Mouse (Mus musculus): Measurements from ENCODE around the gene Pigm. TPM values are rescaled to one million over a fixed set of nuclear protein-coding genes. Genes with fewer than 3 reads are reported as not detected.

Gene Pigm
- polyA plus RNA-seq, 1 experiment from 2014 or later: 9.9 TPM

- H3K9ac ChIP-seq: no peak overlapping the region
- no peaks in the 10 kb centered on the region; the same call in 1 of the 2 replicates for H3K4me1 ChIP-seq (ENCODE audit: insufficient read depth)
- no peak overlapping the region for H3K27ac ChIP-seq (ENCODE audit: low read depth)
- H3K36me3 ChIP-seq (ENCODE audit: insufficient read depth): no peaks in the 10 kb centered on the region
- no peak for ATAC-seq (ENCODE audit: insufficient read depth)
- H3K4me2 ChIP-seq: no peak overlapping the region
- H3K27me3 ChIP-seq (ENCODE audit: insufficient read depth, low read length): no peaks in the 10 kb centered on the region; the same call in 1 of the 2 replicates
- TF ChIP-seq CTCF (IDR thresholded peaks at IDR 0.05; ENCODE audit: low read depth): no peak
- H3K4me3 ChIP-seq (ENCODE audit: low read depth, low read length): no peak overlapping the region
- H3K9me3 ChIP-seq (ENCODE audit: low read depth, low read length): no peaks in the 10 kb centered on the region
- WGBS: 67% methylated on average over 1 of the region's 1 CpGs
- DNase-seq: no peak
These were observed 50.1 kb downstream of the Pigm start for GRCm38 (mm10) chr1:172426419-172426818.

GRCm38 (mm10) chr1:172427841-172428240 is 51.5 kb downstream of the Pigm start:
- TF ChIP-seq CTCF (IDR thresholded peaks at IDR 0.05; ENCODE audit: low read depth): no peak
- no peaks in the 10 kb centered on the region; the same call in 1 of the 2 replicates for H3K27me3 ChIP-seq (ENCODE audit: insufficient read depth, low read length)
- peaks cover 5% of the 10 kb centered on the region; the same call in 1 of the 2 replicates for H3K4me1 ChIP-seq (ENCODE audit: insufficient read depth)
- no peak overlapping the region for H3K4me3 ChIP-seq (ENCODE audit: low read depth, low read length)
- H3K27ac ChIP-seq (ENCODE audit: low read depth): no peak overlapping the region
- ATAC-seq (ENCODE audit: insufficient read depth) (no peak), DNase-seq (no peak)
- H3K9me3 ChIP-seq (ENCODE audit: low read depth, low read length): no peaks in the 10 kb centered on the region
- 82% methylated on average over 3 of the region's 3 CpGs for WGBS
- no peak overlapping the region for H3K4me2 ChIP-seq
- H3K36me3 ChIP-seq (ENCODE audit: insufficient read depth): no peaks in the 10 kb centered on the region
- no peak overlapping the region for H3K9ac ChIP-seq

- Histone ChIP-seq H3K4me2 (no peak overlapping the region), H3K27me3 (ENCODE audit: insufficient read depth, low read length) (no peaks in the 10 kb centered on the region; the same call in 1 of the 2 replicates), H3K4me1 (ENCODE audit: insufficient read depth) (peaks cover 6% of the 10 kb centered on the region; the same call in 1 of the 2 replicates), H3K36me3 (ENCODE audit: insufficient read depth) (no peaks in the 10 kb centered on the region), H3K9ac (no peak overlapping the region), H3K9me3 (ENCODE audit: low read depth, low read length) (no peaks in the 10 kb centered on the region), H3K4me3 (ENCODE audit: low read depth, low read length) (no peak overlapping the region), H3K27ac (ENCODE audit: low read depth) (no peak overlapping the region)
- 32% methylated on average over 1 of the region's 1 CpGs for WGBS
- DNase-seq (no peak), ATAC-seq (ENCODE audit: insufficient read depth) (no peak)
- TF ChIP-seq CTCF (IDR thresholded peaks at IDR 0.05; ENCODE audit: low read depth): no peak
These were observed 52.3 kb downstream of the Pigm start for GRCm38 (mm10) chr1:172428614-172429013.

GRCm38 (mm10) chr1:172430731-172431220 is 54.4 kb downstream of the Pigm start:
- Histone ChIP-seq H3K9me3 (ENCODE audit: low read depth, low read length) (no peaks in the 10 kb centered on the region), H3K9ac (no peak overlapping the region), H3K36me3 (ENCODE audit: insufficient read depth) (no peaks in the 10 kb centered on the region), H3K4me3 (ENCODE audit: low read depth, low read length) (no peak overlapping the region), H3K27ac (ENCODE audit: low read depth) (no peak overlapping the region), H3K4me2 (no peak overlapping the region), H3K4me1 (ENCODE audit: insufficient read depth) (peaks cover 6% of the 10 kb centered on the region; the same call in 1 of the 2 replicates), H3K27me3 (ENCODE audit: insufficient read depth, low read length) (no peaks in the 10 kb centered on the region; the same call in 1 of the 2 replicates)
- ATAC-seq (ENCODE audit: insufficient read depth): no peak
- 50% methylated on average over 9 of the region's 9 CpGs for WGBS
- TF ChIP-seq CTCF (IDR thresholded peaks at IDR 0.05; ENCODE audit: low read depth): no peak
- DNase-seq: no peak

- peaks cover 6% of the 10 kb centered on the region; the same call in 1 of the 2 replicates for H3K4me1 ChIP-seq (ENCODE audit: insufficient read depth)
- peak; percentile 54 for DNase-seq
- H3K27me3 ChIP-seq (ENCODE audit: insufficient read depth, low read length): no peaks in the 10 kb centered on the region
- H3K4me2 ChIP-seq: no peak overlapping the region
- no peak overlapping the region for H3K9ac ChIP-seq
- no peak overlapping the region for H3K27ac ChIP-seq (ENCODE audit: low read depth)
- TF ChIP-seq CTCF (IDR thresholded peaks at IDR 0.05; ENCODE audit: low read depth): no peak
- 9% methylated on average over 4 of the region's 4 CpGs for WGBS
- H3K4me3 ChIP-seq (ENCODE audit: low read depth, low read length): no peak overlapping the region
- H3K9me3 ChIP-seq (ENCODE audit: low read depth, low read length): no peaks in the 10 kb centered on the region
- ATAC-seq (ENCODE audit: insufficient read depth): peak; percentile 82
- H3K36me3 ChIP-seq (ENCODE audit: insufficient read depth): no peaks in the 10 kb centered on the region
These were observed 55.7 kb downstream of the Pigm start for GRCm38 (mm10) chr1:172431836-172432586.

GRCm38 (mm10) chr1:172432587-172432955 is 56.2 kb downstream of the Pigm start:
- H3K36me3 ChIP-seq (ENCODE audit: insufficient read depth): no peaks in the 10 kb centered on the region
- H3K4me3 ChIP-seq (ENCODE audit: low read depth, low read length): no peak overlapping the region
- no peak for TF ChIP-seq CTCF (IDR thresholded peaks at IDR 0.05; ENCODE audit: low read depth)
- H3K9ac ChIP-seq: no peak overlapping the region
- WGBS: 62% methylated on average over 3 of the region's 3 CpGs
- no peak overlapping the region for H3K27ac ChIP-seq (ENCODE audit: low read depth)
- no peaks in the 10 kb centered on the region for H3K9me3 ChIP-seq (ENCODE audit: low read depth, low read length)
- H3K27me3 ChIP-seq (ENCODE audit: insufficient read depth, low read length): no peaks in the 10 kb centered on the region
- peaks cover 6% of the 10 kb centered on the region; the same call in 1 of the 2 replicates for H3K4me1 ChIP-seq (ENCODE audit: insufficient read depth)
- DNase-seq: no peak
- ATAC-seq (ENCODE audit: insufficient read depth): no peak
- no peak overlapping the region for H3K4me2 ChIP-seq

- ATAC-seq (ENCODE audit: insufficient read depth) (no peak), DNase-seq (no peak)
- Histone ChIP-seq H3K27me3 (ENCODE audit: insufficient read depth, low read length) (no peaks in the 10 kb centered on the region), H3K36me3 (ENCODE audit: insufficient read depth) (no peaks in the 10 kb centered on the region), H3K4me1 (ENCODE audit: insufficient read depth) (peaks cover 6% of the 10 kb centered on the region; the same call in 1 of the 2 replicates), H3K27ac (ENCODE audit: low read depth) (no peak overlapping the region), H3K4me3 (ENCODE audit: low read depth, low read length) (no peak overlapping the region), H3K9ac (no peak overlapping the region), H3K4me2 (no peak overlapping the region), H3K9me3 (ENCODE audit: low read depth, low read length) (no peaks in the 10 kb centered on the region)
- WGBS: 56% methylated on average over 20 of the region's 20 CpGs
- TF ChIP-seq CTCF (IDR thresholded peaks at IDR 0.05; ENCODE audit: low read depth): no peak
These were observed 56.9 kb downstream of the Pigm start for GRCm38 (mm10) chr1:172433012-172433850.

Other genes starting within 250 kb of the Pigm start
- gene Pex19, start 249.8 kb upstream of the Pigm start, polyA plus RNA-seq (2014; fragmentation: Nextera tagmentation; extraction: Ambion mirVana): 110 and 112 TPM in 2 replicates
- gene Dcaf8, start 228.5 kb upstream of the Pigm start, polyA plus RNA-seq (2014; fragmentation: Nextera tagmentation; extraction: Ambion mirVana): 108 and 111 TPM in 2 replicates
- gene Pea15a, start 169.7 kb upstream of the Pigm start, polyA plus RNA-seq (2014; fragmentation: Nextera tagmentation; extraction: Ambion mirVana): 128 and 140 TPM in 2 replicates
- 5.0 and 5.9 TPM in 2 replicates for gene Casq1, start 156.7 kb upstream of the Pigm start, polyA plus RNA-seq (2014; fragmentation: Nextera tagmentation; extraction: Ambion mirVana)
- not detected in 2 replicates for gene Atp1a4, start 118.1 kb upstream of the Pigm start, polyA plus RNA-seq (2014; fragmentation: Nextera tagmentation; extraction: Ambion mirVana)
- gene Igsf8, start 114.9 kb upstream of the Pigm start, polyA plus RNA-seq (2014; fragmentation: Nextera tagmentation; extraction: Ambion mirVana): 38.6 and 47.8 TPM in 2 replicates
- 1.3 and 1.4 TPM in 2 replicates for gene Atp1a2, start 78.5 kb upstream of the Pigm start, polyA plus RNA-seq (2014; fragmentation: Nextera tagmentation; extraction: Ambion mirVana)
- 0.04 TPM in 1 of 2 replicates, not detected in the other for gene Kcnj9, start 47.2 kb upstream of the Pigm start, polyA plus RNA-seq (2014; fragmentation: Nextera tagmentation; extraction: Ambion mirVana)
- gene Kcnj10, start 35.3 kb upstream of the Pigm start, polyA plus RNA-seq (2014; fragmentation: Nextera tagmentation; extraction: Ambion mirVana): 0.18 and 0.24 TPM in 2 replicates
- gene Slamf9, start 98.8 kb downstream of the Pigm start, polyA plus RNA-seq (2014; fragmentation: Nextera tagmentation; extraction: Ambion mirVana): 0.32 and 1.0 TPM in 2 replicates
- gene Igsf9, start 105.2 kb downstream of the Pigm start, polyA plus RNA-seq (2014; fragmentation: Nextera tagmentation; extraction: Ambion mirVana): 23.5 and 26.0 TPM in 2 replicates
- 395 and 407 TPM in 2 replicates for gene Tagln2, start 123.5 kb downstream of the Pigm start, polyA plus RNA-seq (2014; fragmentation: Nextera tagmentation; extraction: Ambion mirVana)
- gene Cfap45, start 144.3 kb downstream of the Pigm start, polyA plus RNA-seq (2014; fragmentation: Nextera tagmentation; extraction: Ambion mirVana): 4.2 and 5.1 TPM in 2 replicates
- gene Vsig8, start 179.4 kb downstream of the Pigm start, polyA plus RNA-seq (2014; fragmentation: Nextera tagmentation; extraction: Ambion mirVana): 0.24 TPM in 1 of 2 replicates, not detected in the other
- gene Slamf8, start 214.0 kb downstream of the Pigm start, polyA plus RNA-seq (2014; fragmentation: Nextera tagmentation; extraction: Ambion mirVana): not detected in 2 replicates
- gene Fcrl6, start 226.0 kb downstream of the Pigm start, polyA plus RNA-seq (2014; fragmentation: Nextera tagmentation; extraction: Ambion mirVana): not detected in 2 replicates

All from lung, embryonic 14.5 days (tissue).